In genomic region chr9:41585771-41586170, GRCm38 (mm10) we compare ENCODE assay signal across 9 mouse cellular contexts.
A peak's percentile ranks its signal among the peaks of the same experiment; 100 is the strongest.
DNase-seq lines count a peak whose midpoint lies in the region; ATAC-seq and TF ChIP-seq lines count a peak whose summit lies in the region.
"Had no signal": no experiment of that assay in that cellular context is flagged by ENCODE, and none has a peak within 500 bp of the region (broad histone marks: within the 10 kb centered on the region; RNA-seq: fewer than 3 reads in every experiment).

No protein-coding gene starts in this region.

- no peak for TF ChIP-seq CTCF in gastrocnemius, adult 2 months (IDR thresholded peaks at IDR 0.05)
- no peak for TF ChIP-seq CTCF in cerebellum, adult 2 months (IDR thresholded peaks at IDR 0.05; ENCODE audit: borderline replicate concordance, insufficient read depth, low read depth, low read length)

- H3K27me3 ChIP-seq in neural tube, embryonic 11.5 days (ENCODE audit: control insufficient read depth, insufficient read depth, low read length): no peaks in the 10 kb centered on the region
- no peaks in the 10 kb centered on the region for H3K27me3 ChIP-seq in limb, embryonic 14.5 days (ENCODE audit: control insufficient read depth, insufficient read depth, low read length)
- H3K27me3 ChIP-seq in cerebellum, adult 2 months (ENCODE audit: control insufficient read depth, insufficient read depth, low read length): peaks cover 3% of the 10 kb centered on the region; the same call in 1 of the 2 replicates

- H3K4me2 ChIP-seq in neural tube, embryonic 11.5 days (ENCODE audit: low read depth): peak overlapping the region; percentile 35
- peak overlapping the region; percentile 59 for H3K4me2 ChIP-seq in limb, embryonic 14.5 days (replicated peaks; ENCODE audit: low read depth, low read length, severe bottlenecking)

- H3K27ac ChIP-seq in gastrocnemius, adult 2 months: peak overlapping the region; percentile 86
- H3K27ac ChIP-seq in neural tube, embryonic 11.5 days (ENCODE audit: low read depth, low read length): peak overlapping the region; percentile 75; the same call in 1 of the 2 replicates
- peak overlapping the region; percentile 82 for H3K27ac ChIP-seq in limb, embryonic 14.5 days (replicated peaks; ENCODE audit: low read depth, low read length)
- no peak overlapping the region for H3K27ac ChIP-seq in cerebellum, adult 2 months (ENCODE audit: insufficient read depth, low read length)

- ATAC-seq in neural tube, embryonic 11.5 days (ENCODE audit: insufficient read depth, low FRiP score, low TSS enrichment): no peak
- ATAC-seq in limb, embryonic 14.5 days (ENCODE audit: low FRiP score, low read depth): no peak
- ATAC-seq in activated CD4-positive, CD25-positive, alpha-beta regulatory T cell, adult 4 months: no peak

- peak overlapping the region; percentile 81 for H3K4me3 ChIP-seq in gastrocnemius, adult 2 months
- peak overlapping the region; percentile 21; the same call in 1 of the 2 replicates for H3K4me3 ChIP-seq in neural tube, embryonic 11.5 days (ENCODE audit: low read depth, low read length)
- H3K4me3 ChIP-seq in limb, embryonic 14.5 days (replicated peaks; ENCODE audit: low read length): peak overlapping the region; percentile 32
- H3K4me3 ChIP-seq in cerebellum, adult 2 months (replicated peaks; ENCODE audit: insufficient read depth, low read depth, low read length): no peak overlapping the region

- peaks cover 8% of the 10 kb centered on the region for H3K4me1 ChIP-seq in neural tube, embryonic 11.5 days (ENCODE audit: control insufficient read depth, insufficient read depth, low read length)
- H3K4me1 ChIP-seq in limb, embryonic 14.5 days (ENCODE audit: control insufficient read depth, insufficient read depth, low read length): peaks cover 34% of the 10 kb centered on the region
- no peaks in the 10 kb centered on the region for H3K4me1 ChIP-seq in cerebellum, adult 2 months (ENCODE audit: control insufficient read depth, insufficient read depth, low read length)

- H3K36me3 ChIP-seq in neural tube, embryonic 11.5 days (ENCODE audit: control insufficient read depth, insufficient read depth, low read length): peaks cover 6% of the 10 kb centered on the region
- peaks cover 53% of the 10 kb centered on the region for H3K36me3 ChIP-seq in limb, embryonic 14.5 days (ENCODE audit: control insufficient read depth, insufficient read depth, low read length)

- no peak for DNase-seq in gastrocnemius, adult 2 months
- DNase-seq in gastrocnemius, postnatal 4 days (ENCODE audit: low spot score in 2 of 2): no peak
- no peak for DNase-seq in neural tube, embryonic 11.5 days (ENCODE audit: low spot score)
- DNase-seq in neural tube, embryonic 10.5 days (ENCODE audit: extremely low spot score, low spot score): no peak
- peak; percentile 43 for DNase-seq in limb, embryonic 14.5 days (ENCODE audit: low spot score)
- no peak for DNase-seq in cerebellum, adult 2 months
- DNase-seq in layer of hippocampus, postnatal 25 days (ENCODE audit: extremely low spot score in 1 of 2, low spot score in 1 of 2): no peak
- DNase-seq: cerebellum, postnatal 36 days had no signal

- no peaks in the 10 kb centered on the region for H3K9me3 ChIP-seq in neural tube, embryonic 11.5 days (ENCODE audit: control insufficient read depth, low read length)
- no peaks in the 10 kb centered on the region for H3K9me3 ChIP-seq in limb, embryonic 14.5 days (ENCODE audit: control insufficient read depth, low read length)

- TF ChIP-seq POLR2A in limb, embryonic 14.5 days (IDR thresholded peaks at IDR 0.05; ENCODE audit: borderline replicate concordance, extremely low read depth, insufficient read depth, insufficient read length): no peak
- no peak for TF ChIP-seq POLR2A in cerebellum, adult 2 months (IDR thresholded peaks at IDR 0.05; ENCODE audit: borderline replicate concordance, insufficient read depth, low read length)

- intact Hi-C loops in gastrocnemius, adult 2 months (cut with DNase I): no loop called here

- 51% methylated on average over 5 of the region's 5 CpGs for WGBS in neural tube, embryonic 11.5 days
- 18% methylated on average over 5 of the region's 5 CpGs for WGBS in limb, embryonic 14.5 days
- 51% methylated on average over 5 of the region's 5 CpGs for WGBS in cerebellum, adult 2 months

- peak overlapping the region; percentile 52 for H3K9ac ChIP-seq in neural tube, embryonic 11.5 days (ENCODE audit: low read length)
- peak overlapping the region; percentile 61 for H3K9ac ChIP-seq in limb, embryonic 14.5 days (ENCODE audit: low read depth, low read length, severe bottlenecking)
